Mouse (Mus musculus) bone marrow, adult 2 months (tissue): Measurements from ENCODE around the gene Tenm3. TPM values are rescaled to one million over a fixed set of nuclear protein-coding genes. Genes with fewer than 3 reads are reported as not detected.

Source experiments
- H3K27ac ChIP-seq: fragments of 200-500 bp; 2 replicates; pipeline ENCODE4 v1.5.1; 2012; ENCODE audit warnings: low read depth, mild to moderate bottlenecking, control low read depth, inconsistent platforms, low read length; ENCODE audit not compliant: control insufficient read depth, poor library complexity, insufficient read depth
- H3K4me1 ChIP-seq: fragments of 200-500 bp; 2 replicates; pipeline ENCODE4 v1.6.1; 2011; ENCODE audit warnings: low read length; ENCODE audit not compliant: control insufficient read depth, insufficient read depth
- H3K4me3 ChIP-seq: fragments of 200-500 bp; replicated peaks from 2 replicates; pipeline ENCODE3; 2011; ENCODE audit warnings: mild to moderate bottlenecking, low read depth, low read length, control low read depth; ENCODE audit not compliant: control insufficient read depth
- CTCF ChIP-seq: fragments of 200-500 bp; IDR thresholded peaks from 2 replicates; pipeline ENCODE4 v1.5.1; 2011; ENCODE audit warnings: low read length, control low read depth; ENCODE audit not compliant: control insufficient read depth, insufficient read depth
- POLR2A ChIP-seq: fragments of 200-500 bp; IDR thresholded peaks from 2 replicates; pipeline ENCODE4 v1.6.1; 2011; ENCODE audit warnings: low read depth, mild to moderate bottlenecking, control low read depth, low read length, borderline replicate concordance; ENCODE audit not compliant: control insufficient read depth
- WGBS: fragments of 180-500 bp; shearing (Covaris S2); methylation state at CpG from one replicate; pipeline ENCODE4 v1.1.7; 2018; 5-methylcytosine and 5-hydroxymethylcytosine counted together
- polyA plus RNA-seq: library from polyadenylated mRNA; stranded (reverse); fragments of >200 nt; gene quantifications from 2 replicates; pipeline ENCODE4 v1.2.4, GENCODE M21; 2011; ENCODE audit warnings: low replicate concordance; ENCODE audit not compliant: missing spikeins, insufficient read depth, insufficient read length

The Tenm3 gene
- polyA plus RNA-seq, 1 experiment = 0.45 TPM

- no peak for TF ChIP-seq POLR2A
- no peak for TF ChIP-seq CTCF
- under 1% methylated on average over 51 of the region's 55 CpGs for WGBS
- Histone ChIP-seq H3K27ac (no peak overlapping the region; the same call in 1 of the 2 replicates), H3K4me3 (no peak overlapping the region), H3K4me1 (no peaks in the 10 kb centered on the region)
Observed at GRCm38 (mm10) chr8:48555546-48556141, 288.1 kb downstream of the Tenm3 start.

GRCm38 (mm10) chr8:48554762-48555545 is 288.8 kb downstream of the Tenm3 start:
- 2% methylated on average over 76 of the region's 86 CpGs for WGBS

GRCm38 (mm10) chr8:48553791-48554288 is 289.9 kb downstream of the Tenm3 start:
- TF ChIP-seq CTCF = no peak
- no peak for TF ChIP-seq POLR2A
- Histone ChIP-seq H3K4me1 (no peaks in the 10 kb centered on the region), H3K27ac (no peak overlapping the region), H3K4me3 (no peak overlapping the region)
- WGBS = 9% methylated on average over 9 of the region's 9 CpGs

More at GRCm38 (mm10) chr8:48554762-48555545, 288.8 kb downstream of the Tenm3 start:
- no peak overlapping the region for H3K27ac ChIP-seq
- no peak overlapping the region for H3K4me3 ChIP-seq
- TF ChIP-seq CTCF (no peak), POLR2A (no peak)
- H3K4me1 ChIP-seq = no peaks in the 10 kb centered on the region

GRCm38 (mm10) chr8:48552306-48552705 is 291.4 kb downstream of the Tenm3 start:
- Histone ChIP-seq H3K4me3 (no peak overlapping the region), H3K27ac (no peak overlapping the region), H3K4me1 (no peaks in the 10 kb centered on the region)
- WGBS = 76% methylated on average over 2 of the region's 2 CpGs
- TF ChIP-seq CTCF (no peak), POLR2A (no peak)

- H3K4me3 ChIP-seq = no peak overlapping the region
- no peak overlapping the region for H3K27ac ChIP-seq
- TF ChIP-seq POLR2A (no peak), CTCF (no peak)
- H3K4me1 ChIP-seq = no peaks in the 10 kb centered on the region
- 77% methylated on average over 5 of the region's 5 CpGs for WGBS
Observed at GRCm38 (mm10) chr8:48551370-48551769, 292.4 kb downstream of the Tenm3 start.

GRCm38 (mm10) chr8:48548908-48549307 is 294.8 kb downstream of the Tenm3 start:
- WGBS = 84% methylated on average over 9 of the region's 9 CpGs

GRCm38 (mm10) chr8:48545631-48546030 is 298.1 kb downstream of the Tenm3 start:
- Histone ChIP-seq H3K4me3 (no peak overlapping the region), H3K27ac (no peak overlapping the region), H3K4me1 (no peaks in the 10 kb centered on the region)
- no peak for TF ChIP-seq POLR2A
- TF ChIP-seq CTCF = no peak
- WGBS = 76% methylated on average over 5 of the region's 5 CpGs

More at GRCm38 (mm10) chr8:48548908-48549307, 294.8 kb downstream of the Tenm3 start:
- TF ChIP-seq POLR2A = no peak
- TF ChIP-seq CTCF = no peak
- no peaks in the 10 kb centered on the region for H3K4me1 ChIP-seq
- no peak overlapping the region for H3K4me3 ChIP-seq
- H3K27ac ChIP-seq = no peak overlapping the region

GRCm38 (mm10) chr8:48544840-48545239 is 298.9 kb downstream of the Tenm3 start:
- Histone ChIP-seq H3K4me3 (no peak overlapping the region), H3K27ac (no peak overlapping the region), H3K4me1 (no peaks in the 10 kb centered on the region)
- TF ChIP-seq POLR2A = no peak
- no peak for TF ChIP-seq CTCF
- WGBS = 74% methylated on average over 7 of the region's 7 CpGs

GRCm38 (mm10) chr8:48542141-48542540 is 301.6 kb downstream of the Tenm3 start:
- Histone ChIP-seq H3K4me3 (no peak overlapping the region), H3K4me1 (no peaks in the 10 kb centered on the region), H3K27ac (no peak overlapping the region)
- 84% methylated on average over 17 of the region's 17 CpGs for WGBS
- TF ChIP-seq CTCF = no peak
- no peak for TF ChIP-seq POLR2A
